Mouse (Mus musculus): ENCODE results near the gene Kdm4b. TPM values are rescaled to one million over a fixed set of nuclear protein-coding genes. Genes with fewer than 3 reads are reported as not detected.

Kdm4b gene
- polyA plus RNA-seq, 1 experiment from 2014 or later, result 39.1 TPM

- H3K4me1 ChIP-seq (ENCODE audit: insufficient read depth, low read length), result peaks cover 42% of the 10 kb centered on the region
- H3K36me3 ChIP-seq (ENCODE audit: insufficient read depth, low read length), result peaks cover 31% of the 10 kb centered on the region
- peak overlapping the region; percentile 98 for H3K27ac ChIP-seq (ENCODE audit: low read length)
- H3K4me3 ChIP-seq (ENCODE audit: low read length), result peak overlapping the region; percentile 24; the same call in 1 of the 2 replicates
- H3K9ac ChIP-seq (replicated peaks; ENCODE audit: low read length), result peak overlapping the region; percentile 56
- ATAC-seq (ENCODE audit: low FRiP score, low TSS enrichment), result 0 out of 2 replicates have a peak, but pooled peaks have one; percentile 22
- H3K4me2 ChIP-seq (replicated peaks; ENCODE audit: low read depth, low read length), result peak overlapping the region; percentile 41
- no peaks in the 10 kb centered on the region for H3K9me3 ChIP-seq (ENCODE audit: low read length)
- no peaks in the 10 kb centered on the region for H3K27me3 ChIP-seq (ENCODE audit: insufficient read depth, low read length)
- 56% methylated on average over 3 of the region's 3 CpGs for WGBS
These were observed 38.0 kb upstream of the Kdm4b start for GRCm38 (mm10) chr17:56287830-56288229.

- H3K4me2 ChIP-seq (replicated peaks; ENCODE audit: low read depth, low read length), result peak overlapping the region; percentile 65
- WGBS, result 36% methylated on average over 3 of the region's 3 CpGs
- peak overlapping the region; percentile 98 for H3K27ac ChIP-seq (ENCODE audit: low read length)
- H3K27me3 ChIP-seq (ENCODE audit: insufficient read depth, low read length), result no peaks in the 10 kb centered on the region
- no peaks in the 10 kb centered on the region for H3K9me3 ChIP-seq (ENCODE audit: low read length)
- H3K4me3 ChIP-seq (ENCODE audit: low read length), result peak overlapping the region; percentile 59
- H3K9ac ChIP-seq (replicated peaks; ENCODE audit: low read length), result peak overlapping the region; percentile 73
- H3K4me1 ChIP-seq (ENCODE audit: insufficient read depth, low read length), result peaks cover 42% of the 10 kb centered on the region
- ATAC-seq (ENCODE audit: low FRiP score, low TSS enrichment), result no peak
- H3K36me3 ChIP-seq (ENCODE audit: insufficient read depth, low read length), result peaks cover 29% of the 10 kb centered on the region
These were observed 37.0 kb upstream of the Kdm4b start for GRCm38 (mm10) chr17:56288866-56289265.

GRCm38 (mm10) chr17:56289371-56290331 is 36.2 kb upstream of the Kdm4b start:
- peak overlapping the region; percentile 65 for H3K4me2 ChIP-seq (replicated peaks; ENCODE audit: low read depth, low read length)
- H3K27ac ChIP-seq (ENCODE audit: low read length), result peak overlapping the region; percentile 98
- H3K27me3 ChIP-seq (ENCODE audit: insufficient read depth, low read length), result no peaks in the 10 kb centered on the region
- H3K4me1 ChIP-seq (ENCODE audit: insufficient read depth, low read length), result peaks cover 42% of the 10 kb centered on the region
- WGBS, result 2% methylated on average over 23 of the region's 23 CpGs
- H3K36me3 ChIP-seq (ENCODE audit: insufficient read depth, low read length), result peaks cover 21% of the 10 kb centered on the region
- ATAC-seq (ENCODE audit: low FRiP score, low TSS enrichment), result peak; percentile 5
- H3K4me3 ChIP-seq (ENCODE audit: low read length), result peak overlapping the region; percentile 59
- H3K9me3 ChIP-seq (ENCODE audit: low read length), result no peaks in the 10 kb centered on the region
- H3K9ac ChIP-seq (replicated peaks; ENCODE audit: low read length), result peak overlapping the region; percentile 73

GRCm38 (mm10) chr17:56290388-56291170 is 35.3 kb upstream of the Kdm4b start:
- Histone ChIP-seq H3K27ac (ENCODE audit: low read length) (peak overlapping the region; percentile 98), H3K9ac (replicated peaks; ENCODE audit: low read length) (peak overlapping the region; percentile 73), H3K9me3 (ENCODE audit: low read length) (no peaks in the 10 kb centered on the region), H3K27me3 (ENCODE audit: insufficient read depth, low read length) (no peaks in the 10 kb centered on the region), H3K4me3 (ENCODE audit: low read length) (peak overlapping the region; percentile 59), H3K4me2 (replicated peaks; ENCODE audit: low read depth, low read length) (peak overlapping the region; percentile 65), H3K36me3 (ENCODE audit: insufficient read depth, low read length) (peaks cover 12% of the 10 kb centered on the region), H3K4me1 (ENCODE audit: insufficient read depth, low read length) (peaks cover 42% of the 10 kb centered on the region)
- WGBS, result 4% methylated on average over 17 of the region's 17 CpGs
- ATAC-seq (ENCODE audit: low FRiP score, low TSS enrichment), result peak; percentile 93

- peak overlapping the region; percentile 98 for H3K27ac ChIP-seq (ENCODE audit: low read length)
- peaks cover 6% of the 10 kb centered on the region for H3K36me3 ChIP-seq (ENCODE audit: insufficient read depth, low read length)
- WGBS, result under 1% methylated on average over 16 of the region's 16 CpGs
- H3K4me3 ChIP-seq (ENCODE audit: low read length), result peak overlapping the region; percentile 59
- peak overlapping the region; percentile 73 for H3K9ac ChIP-seq (replicated peaks; ENCODE audit: low read length)
- peaks cover 42% of the 10 kb centered on the region for H3K4me1 ChIP-seq (ENCODE audit: insufficient read depth, low read length)
- no peaks in the 10 kb centered on the region for H3K27me3 ChIP-seq (ENCODE audit: insufficient read depth, low read length)
- ATAC-seq (ENCODE audit: low FRiP score, low TSS enrichment), result peak; percentile 90
- no peaks in the 10 kb centered on the region for H3K9me3 ChIP-seq (ENCODE audit: low read length)
- H3K4me2 ChIP-seq (replicated peaks; ENCODE audit: low read depth, low read length), result peak overlapping the region; percentile 65
These were observed 34.7 kb upstream of the Kdm4b start for GRCm38 (mm10) chr17:56291171-56291511.

- no peak for ATAC-seq (ENCODE audit: low FRiP score, low TSS enrichment)
- Histone ChIP-seq H3K9me3 (ENCODE audit: low read length) (no peaks in the 10 kb centered on the region), H3K4me2 (replicated peaks; ENCODE audit: low read depth, low read length) (peak overlapping the region; percentile 65), H3K9ac (replicated peaks; ENCODE audit: low read length) (peak overlapping the region; percentile 49), H3K27ac (ENCODE audit: low read length) (peak overlapping the region; percentile 98), H3K4me1 (ENCODE audit: insufficient read depth, low read length) (peaks cover 42% of the 10 kb centered on the region), H3K27me3 (ENCODE audit: insufficient read depth, low read length) (no peaks in the 10 kb centered on the region), H3K4me3 (ENCODE audit: low read length) (no peak overlapping the region), H3K36me3 (ENCODE audit: insufficient read depth, low read length) (no peaks in the 10 kb centered on the region)
- WGBS, result 40% methylated on average over 7 of the region's 7 CpGs
These were observed 33.9 kb upstream of the Kdm4b start for GRCm38 (mm10) chr17:56291826-56292475.

- Histone ChIP-seq H3K4me2 (replicated peaks; ENCODE audit: low read depth, low read length) (no peak within 1 kb of the TSS), H3K9me3 (ENCODE audit: low read length) (no peaks in the 10 kb centered on the region), H3K4me3 (ENCODE audit: low read length) (no peak within 1 kb of the TSS), H3K9ac (replicated peaks; ENCODE audit: low read length) (peak within 1 kb of the TSS; percentile 49), H3K27me3 (ENCODE audit: insufficient read depth, low read length) (no peaks in the 10 kb centered on the region), H3K36me3 (ENCODE audit: insufficient read depth, low read length) (no peaks in the 10 kb centered on the region), H3K27ac (ENCODE audit: low read length) (peak within 1 kb of the TSS; percentile 98), H3K4me1 (ENCODE audit: insufficient read depth, low read length) (peaks cover 41% of the 10 kb centered on the region)
- 71% methylated on average over 4 of the region's 4 CpGs for WGBS
- no peak for ATAC-seq (ENCODE audit: low FRiP score, low TSS enrichment)
These were observed 33.2 kb upstream of the Kdm4b start, which contains the start of gene Plin3 for GRCm38 (mm10) chr17:56292531-56293222. Plin3 (minus strand) TSS chr17:56292873.

- Histone ChIP-seq H3K4me3 (ENCODE audit: low read length) (no peak overlapping the region), H3K27me3 (ENCODE audit: insufficient read depth, low read length) (no peaks in the 10 kb centered on the region), H3K9ac (replicated peaks; ENCODE audit: low read length) (no peak overlapping the region), H3K4me2 (replicated peaks; ENCODE audit: low read depth, low read length) (no peak overlapping the region), H3K27ac (ENCODE audit: low read length) (no peak overlapping the region), H3K9me3 (ENCODE audit: low read length) (no peaks in the 10 kb centered on the region), H3K4me1 (ENCODE audit: insufficient read depth, low read length) (peaks cover 35% of the 10 kb centered on the region), H3K36me3 (ENCODE audit: insufficient read depth, low read length) (no peaks in the 10 kb centered on the region)
- ATAC-seq (ENCODE audit: low FRiP score, low TSS enrichment), result no peak
- 90% methylated on average over 1 of the region's 1 CpGs for WGBS
These were observed 32.6 kb upstream of the Kdm4b start for GRCm38 (mm10) chr17:56293291-56293690.

GRCm38 (mm10) chr17:56294241-56294640 is 31.6 kb upstream of the Kdm4b start:
- 92% methylated on average over 19 of the region's 19 CpGs for WGBS
- ATAC-seq (ENCODE audit: low FRiP score, low TSS enrichment), result no peak

More at GRCm38 (mm10) chr17:56294241-56294640, 31.6 kb upstream of the Kdm4b start:
- H3K9me3 ChIP-seq (ENCODE audit: low read length), result no peaks in the 10 kb centered on the region
- peaks cover 25% of the 10 kb centered on the region for H3K4me1 ChIP-seq (ENCODE audit: insufficient read depth, low read length)
- H3K4me2 ChIP-seq (replicated peaks; ENCODE audit: low read depth, low read length), result no peak overlapping the region
- H3K27me3 ChIP-seq (ENCODE audit: insufficient read depth, low read length), result no peaks in the 10 kb centered on the region
- no peak overlapping the region for H3K27ac ChIP-seq (ENCODE audit: low read length)
- H3K9ac ChIP-seq (replicated peaks; ENCODE audit: low read length), result 0 out of 2 replicates have a peak overlapping the region, but pooled peaks have one; percentile 13
- no peak overlapping the region for H3K4me3 ChIP-seq (ENCODE audit: low read length)
- H3K36me3 ChIP-seq (ENCODE audit: insufficient read depth, low read length), result no peaks in the 10 kb centered on the region

Measured in kidney, embryonic 16.5 days (tissue).